Mouse (Mus musculus) spleen, postnatal 14 days (tissue): ENCODE data around the gene Rtbdn.

Experiments
- DNase-seq, 2 experiments: peaks; one replicate each; pipeline ENCODE4 v3.0.0; 2021 to 2022; ENCODE audit warnings: low spot score in 2 of 2

The Rtbdn gene

GRCm38 (mm10) chr8:84921596-84921995 lies 25.2 kb upstream of the Rtbdn start:
- no peak for DNase-seq

- no peak for DNase-seq
Observed at GRCm38 (mm10) chr8:84925557-84925956, 21.2 kb upstream of the Rtbdn start.

- DNase-seq: no peak
Observed at GRCm38 (mm10) chr8:84927513-84927912, 19.3 kb upstream of the Rtbdn start.

- DNase-seq: peak; percentile 43 to 60
Observed at GRCm38 (mm10) chr8:84928456-84929306, 18.1 kb upstream of the Rtbdn start.

- no peak for DNase-seq
Observed at GRCm38 (mm10) chr8:84930582-84930981, 16.2 kb upstream of the Rtbdn start.

GRCm38 (mm10) chr8:84933767-84934559 lies 12.8 kb upstream of the Rtbdn start:
- DNase-seq: no peak

- DNase-seq: no peak
Observed at GRCm38 (mm10) chr8:84934860-84935259, 11.9 kb upstream of the Rtbdn start.

- no peak for DNase-seq
Observed at GRCm38 (mm10) chr8:84935489-84935888, 11.3 kb upstream of the Rtbdn start.

- no peak for DNase-seq
Observed at GRCm38 (mm10) chr8:84936041-84936961, 10.5 kb upstream of the Rtbdn start.

GRCm38 (mm10) chr8:84936962-84937546 lies 9.7 kb upstream of the Rtbdn start, which contains the start of gene Mast1:
TSS of gene Mast1 (minus strand) at chr8:84937359.
- peak; percentile 34 to 56 for DNase-seq

- no peak for DNase-seq
Observed at GRCm38 (mm10) chr8:84937620-84938485, 8.9 kb upstream of the Rtbdn start.

GRCm38 (mm10) chr8:84943699-84944098 lies 3.1 kb upstream of the Rtbdn start:
- DNase-seq: no peak

- no peak for DNase-seq
Observed at GRCm38 (mm10) chr8:84944478-84945160, 2.2 kb upstream of the Rtbdn start.

GRCm38 (mm10) chr8:84945235-84945632 lies 1.6 kb upstream of the Rtbdn start:
- DNase-seq: no peak

- no peak for DNase-seq
Observed at GRCm38 (mm10) chr8:84945633-84946527, 911 bp upstream of the Rtbdn start.

- no peak for DNase-seq
Observed at GRCm38 (mm10) chr8:84947241-84947545, 402 bp downstream of the Rtbdn start.

GRCm38 (mm10) chr8:84949753-84950152 lies 3.0 kb downstream of the Rtbdn start:
- DNase-seq: no peak

GRCm38 (mm10) chr8:84952612-84953255 lies 5.9 kb downstream of the Rtbdn start:
- DNase-seq: peak in 1 of 2 experiments; percentile 24
